Mouse (Mus musculus): Measurements from ENCODE around the gene Ppp1cc.

DNA sequence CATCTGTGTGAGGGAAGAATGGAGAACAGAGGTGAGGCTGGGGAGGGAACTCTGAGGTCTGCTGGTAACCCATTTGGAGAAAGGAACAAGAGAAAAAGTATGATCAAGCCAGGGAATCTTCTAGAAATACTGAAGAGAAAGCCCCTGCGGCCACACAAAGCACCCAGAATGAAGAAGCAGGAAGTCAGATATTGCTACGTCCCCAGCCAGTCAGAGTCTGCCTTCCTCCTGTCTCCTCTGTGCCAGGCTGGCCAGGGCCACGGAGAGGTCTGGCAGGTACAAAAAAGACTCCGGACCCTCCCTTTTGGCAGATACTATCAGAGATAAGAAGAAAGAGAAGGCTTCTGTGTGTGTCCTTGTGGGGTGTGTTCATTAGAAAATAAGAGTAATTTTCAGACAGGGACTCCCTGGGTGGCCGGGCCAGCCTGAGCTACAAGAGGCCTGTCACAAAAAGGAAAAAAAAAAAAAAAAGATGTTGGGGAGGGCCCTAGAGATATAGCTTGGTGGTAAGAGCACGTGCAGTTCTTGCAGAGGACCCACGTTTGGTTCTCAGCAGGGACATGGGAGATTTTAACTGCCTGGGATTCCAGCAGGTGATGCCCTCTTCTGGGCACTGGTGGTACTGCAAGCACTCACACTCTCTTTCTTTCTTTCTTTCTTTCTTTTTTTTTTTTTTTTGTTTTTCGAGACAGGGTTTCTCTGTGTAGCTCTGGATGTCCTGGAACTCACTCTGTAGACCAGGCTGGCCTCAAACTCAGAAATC is 15.7 kb upstream of the Ppp1cc start:
- TF ChIP-seq POLR2A (IDR thresholded peaks at IDR 0.05; ENCODE audit: borderline replicate concordance, extremely low read depth, low read depth, low read length) (no peak), CTCF (IDR thresholded peaks at IDR 0.05; ENCODE audit: insufficient read depth, low read length) (peak; percentile 88)

Data from lung, adult 2 months (tissue).